Mouse (Mus musculus) Patski (cell line): ENCODE results near the gene Usp46. TPM values are rescaled to one million over a fixed set of nuclear protein-coding genes. Genes with fewer than 3 reads are reported as not detected.
A peak's percentile ranks its signal among the peaks of the same experiment; 100 is the strongest.

ENCODE experiments used
- ATAC-seq: fragments of 100-300 bp; one replicate; pipeline ENCODE4 v1.8.0; 2021
- CTCF ChIA-PET: fragments of 350-600 bp; sonication (Branson Sonifier 250); formaldehyde crosslinking; loops from one replicate; lab custom pipeline; 2022; ENCODE audit warnings: inconsistent platforms; lab: Charles Lee
- POLR2A ChIA-PET: fragments of 350-600 bp; sonication (Branson Sonifier 250); formaldehyde crosslinking; loops from one replicate; lab custom pipeline; 2022; ENCODE audit warnings: antibody characterized with exemption, inconsistent platforms; lab: Charles Lee
- DNase-seq: peaks from one replicate; pipeline ENCODE4 v3.0.0-alpha.2; 2011; ENCODE audit warnings: low read depth, low spot score
- H3K27me3 ChIP-seq: fragments of 371-371 bp; one replicate; pipeline ENCODE4 v1.5.1; 2021
- CTCF ChIP-seq: fragments of 100-300 bp; IDR thresholded peaks from one replicate; pipeline ENCODE4 v1.5.1; 2021
- in situ Hi-C: fragments of 300-500 bp; cut with MboI; formaldehyde crosslinking; loops from 3 replicates; pipeline ENCODE4 v1.11.1; 2018; ENCODE audit warnings: low pct_unique_long_range_greater_than_20kb, mixed read lengths
- polyA plus RNA-seq: library from polyadenylated mRNA; unstranded; gene quantifications from one replicate; pipeline ENCODE4 v1.2.3, GENCODE M21; 2021

Gene Usp46
- polyA plus RNA-seq = 21.0 TPM

DNA sequence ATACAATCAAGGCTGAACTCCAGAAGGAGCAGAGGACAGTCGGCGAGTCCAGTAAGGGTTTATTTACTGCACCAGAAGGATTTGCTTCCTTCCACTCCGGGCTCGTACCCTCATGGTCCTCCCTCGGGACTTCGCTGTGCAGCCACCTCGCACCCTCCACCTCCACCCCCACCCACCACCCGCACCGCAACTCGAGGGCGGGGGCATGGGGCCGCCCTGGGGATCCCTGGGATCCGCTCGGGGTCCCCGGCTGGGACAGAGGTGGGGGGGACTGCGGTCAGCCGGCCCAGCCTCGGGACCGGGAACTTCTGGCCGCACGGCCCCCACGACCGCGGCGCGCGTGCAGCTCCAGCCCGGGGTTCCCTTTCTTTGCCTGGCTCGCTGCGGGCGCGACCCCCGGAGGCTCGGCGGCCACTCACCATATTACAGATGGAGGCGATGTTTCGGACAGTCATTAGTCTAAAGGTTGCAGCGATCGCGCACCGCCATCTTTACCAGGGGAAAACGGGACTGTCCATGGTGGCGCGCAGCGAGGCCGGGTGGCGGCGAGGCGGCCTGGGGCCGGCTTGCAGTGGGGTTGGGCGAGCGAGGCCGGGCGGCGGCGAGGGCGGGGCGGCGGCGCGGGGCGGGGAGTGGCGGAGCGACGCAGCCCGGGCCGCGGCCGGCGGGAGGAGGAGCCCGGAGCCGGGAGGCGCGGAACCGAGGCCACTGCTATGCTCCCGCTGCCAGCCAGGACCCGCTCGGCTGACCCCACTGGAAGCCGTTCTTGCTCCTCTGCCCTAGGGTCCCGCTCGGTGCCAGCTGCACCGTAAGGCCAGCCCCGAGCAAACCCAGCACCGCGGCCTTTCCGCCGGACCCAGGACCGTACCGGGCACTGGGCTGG, at the start of gene Usp46:
Gene Usp46 (minus strand): TSS at position 601 of the 883 bp plus-strand sequence.
- DNase-seq = no peak
- in situ Hi-C loops = no loop called here
- ChIA-PET POLR2A (interaction anchor here (0.7 to 3.1 kb wide), 7 partner anchors 16 to 972 kb away, joined by 3 to 12 read pairs (median 3); no protein-coding TSS in a partner anchor), CTCF (interaction anchor here (0.7 to 2.4 kb wide), 6 partner anchors 11 to 215 kb away, joined by 3 to 26 read pairs (median 7); no protein-coding TSS in a partner anchor)
- ATAC-seq = peak; percentile 91
- no peaks in the 10 kb centered on the region for H3K27me3 ChIP-seq
- no peak for TF ChIP-seq CTCF

DNA sequence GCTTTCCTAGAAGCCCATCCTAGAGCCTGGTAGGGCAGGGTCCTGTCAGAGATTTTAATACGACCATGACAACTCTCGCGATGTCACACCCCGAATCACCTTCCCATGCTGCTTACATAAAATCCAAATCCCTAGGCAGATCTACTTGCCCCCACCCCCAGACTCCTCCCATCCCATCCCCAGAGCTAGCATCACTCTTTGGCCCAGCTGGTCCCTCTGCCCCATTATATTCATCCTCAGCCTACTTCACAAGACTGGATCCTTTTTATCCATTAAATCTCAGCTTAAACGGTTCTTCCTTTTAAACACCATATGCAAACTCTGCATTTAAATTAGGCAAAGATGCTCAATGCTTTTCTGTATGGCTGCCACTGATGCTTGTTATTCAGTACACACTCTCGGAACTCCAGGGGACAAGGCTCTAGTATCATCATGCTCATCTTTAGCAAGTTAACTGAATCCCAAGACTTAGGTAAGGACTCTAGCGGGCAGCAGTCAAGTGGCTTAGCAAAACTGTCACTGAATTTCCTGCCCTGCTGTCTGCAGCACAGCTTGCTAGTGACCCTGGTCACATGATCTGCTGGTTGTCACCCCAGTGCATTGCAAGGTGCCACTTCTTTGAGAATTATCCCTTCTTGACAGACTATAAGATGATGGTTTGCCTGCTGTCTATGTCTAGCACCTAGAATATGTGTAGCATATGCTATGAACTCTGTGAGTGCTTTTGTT, 45.9 kb upstream of the Usp46 start:
- ChIA-PET CTCF (interaction anchor here (1.0 to 1.6 kb wide), 2 partner anchors 10 to 14 kb away, joined by 3 to 4 read pairs; no protein-coding TSS in a partner anchor), POLR2A (no interaction called here)
- no peaks in the 10 kb centered on the region for H3K27me3 ChIP-seq
- TF ChIP-seq CTCF = no peak
- in situ Hi-C loops = no loop called here
- ATAC-seq = no peak
- DNase-seq = no peak

DNA sequence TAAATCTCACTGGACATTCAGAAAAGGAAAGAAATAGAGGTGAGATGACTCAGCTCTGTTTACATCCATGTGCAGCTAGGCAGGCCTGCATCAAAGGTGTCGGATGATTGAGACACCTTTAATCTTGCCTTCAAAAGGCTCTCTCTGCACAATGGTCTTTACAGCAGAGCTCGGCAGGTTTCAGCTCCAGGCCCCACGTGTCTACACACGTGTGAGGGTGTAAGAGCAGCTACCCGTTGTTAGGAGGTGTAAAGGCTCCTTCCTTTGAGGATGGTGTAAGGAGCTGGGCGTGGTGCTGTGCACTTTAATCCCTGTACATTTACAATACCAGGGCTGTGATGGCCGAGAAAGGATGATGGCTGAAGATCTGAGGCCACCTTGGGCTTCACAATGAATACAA, 37.2 kb upstream of the Usp46 start:
- TF ChIP-seq CTCF = no peak
- in situ Hi-C loops = no loop called here
- ATAC-seq (no peak), DNase-seq (no peak)
- POLR2A ChIA-PET = interaction anchor here (0.6 kb wide), 1 partner anchor 72 kb away, joined by 3 read pairs; no protein-coding TSS in a partner anchor
- CTCF ChIA-PET = interaction anchor here (1.4 to 2.4 kb wide), 2 partner anchors 12 to 18 kb away, joined by 3 to 14 read pairs; no protein-coding TSS in a partner anchor
- H3K27me3 ChIP-seq = no peaks in the 10 kb centered on the region

DNA sequence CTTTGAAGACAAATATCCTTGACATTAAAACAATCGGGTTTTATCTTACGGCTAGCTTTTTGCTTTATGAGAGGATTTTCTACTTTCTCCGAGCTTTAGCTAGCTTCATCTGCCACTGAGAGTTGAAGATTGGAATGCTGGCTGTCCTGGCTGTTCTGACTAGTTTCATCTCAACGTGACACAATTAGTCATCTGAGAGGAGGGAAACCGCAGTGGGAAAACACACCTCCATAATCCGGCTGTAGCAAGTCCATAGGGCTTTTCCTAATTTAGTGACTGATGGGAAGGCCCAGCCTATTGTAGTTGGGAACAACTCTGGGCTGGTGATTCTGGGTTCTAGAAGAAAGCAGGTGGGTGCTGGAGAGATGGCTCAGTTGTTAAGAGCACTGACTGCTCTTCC, 33.5 kb upstream of the Usp46 start:
- TF ChIP-seq CTCF = no peak
- no peaks in the 10 kb centered on the region for H3K27me3 ChIP-seq
- ATAC-seq (no peak), DNase-seq (no peak)
- CTCF ChIA-PET = interaction anchor here (1.2 kb wide), 1 partner anchor 160 kb away, joined by 3 read pairs; no protein-coding TSS in a partner anchor
- in situ Hi-C loops = no loop called here
- POLR2A ChIA-PET = no interaction called here

DNA sequence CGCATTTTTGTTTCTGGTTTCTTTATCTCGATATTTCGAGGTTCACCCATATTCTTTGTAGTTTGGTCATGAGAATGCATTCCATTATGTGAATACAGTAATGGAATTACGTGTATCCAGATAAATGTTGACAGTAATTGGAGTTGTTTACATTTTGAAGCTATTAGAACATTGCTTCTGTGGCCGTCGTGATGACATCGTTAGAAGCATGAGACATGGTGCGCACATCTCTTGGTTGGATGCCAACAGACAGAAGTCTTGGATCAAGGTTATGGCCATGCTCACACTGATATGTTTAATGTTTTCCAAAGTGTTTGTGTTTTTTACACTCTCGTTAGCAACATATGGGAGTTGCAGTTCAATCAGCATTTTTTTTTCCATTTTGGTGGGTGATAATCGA, 30.8 kb upstream of the Usp46 start:
- no peak for TF ChIP-seq CTCF
- no peak for ATAC-seq

DNA sequence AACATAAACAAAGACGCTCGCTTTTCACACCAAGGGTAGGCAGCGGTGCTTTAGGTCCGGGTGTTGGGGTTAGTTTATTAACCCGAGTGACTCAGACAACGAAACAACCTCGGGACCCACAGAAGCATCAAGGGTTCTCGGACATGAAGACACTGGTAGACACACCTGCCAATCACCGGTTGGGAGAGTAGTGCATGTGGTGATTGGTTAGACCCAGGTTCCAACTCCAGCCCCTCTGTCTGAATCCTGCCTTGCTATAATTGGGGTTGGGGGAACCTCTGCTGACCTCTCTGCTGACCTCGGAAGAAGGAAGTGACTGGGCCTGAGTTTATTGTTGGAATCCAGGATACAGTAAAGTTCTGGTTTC, 29.6 kb upstream of the Usp46 start:
- peak; percentile 33 for DNase-seq
- no peak for ATAC-seq
- no peaks in the 10 kb centered on the region for H3K27me3 ChIP-seq
- ChIA-PET POLR2A (no interaction called here), CTCF (interaction anchor here (1.4 to 1.6 kb wide), 2 partner anchors 11 to 50 kb away, joined by 3 to 4 read pairs; no protein-coding TSS in a partner anchor)
- TF ChIP-seq CTCF = no peak
- in situ Hi-C loops = loop anchor here (25.0 kb wide), 2 partner anchors 164 to 411 kb away; no protein-coding TSS in a partner anchor

More for the DNA sequence above, 30.8 kb upstream of the Usp46 start:
- POLR2A ChIA-PET = no interaction called here
- CTCF ChIA-PET = interaction anchor here (1.7 kb wide), 1 partner anchor 16 kb away, joined by 4 read pairs; no protein-coding TSS in a partner anchor
- in situ Hi-C loops = loop anchor here (25.0 kb wide), 2 partner anchors 163 to 412 kb away; no protein-coding TSS in a partner anchor
- no peaks in the 10 kb centered on the region for H3K27me3 ChIP-seq
- DNase-seq = no peak

DNA sequence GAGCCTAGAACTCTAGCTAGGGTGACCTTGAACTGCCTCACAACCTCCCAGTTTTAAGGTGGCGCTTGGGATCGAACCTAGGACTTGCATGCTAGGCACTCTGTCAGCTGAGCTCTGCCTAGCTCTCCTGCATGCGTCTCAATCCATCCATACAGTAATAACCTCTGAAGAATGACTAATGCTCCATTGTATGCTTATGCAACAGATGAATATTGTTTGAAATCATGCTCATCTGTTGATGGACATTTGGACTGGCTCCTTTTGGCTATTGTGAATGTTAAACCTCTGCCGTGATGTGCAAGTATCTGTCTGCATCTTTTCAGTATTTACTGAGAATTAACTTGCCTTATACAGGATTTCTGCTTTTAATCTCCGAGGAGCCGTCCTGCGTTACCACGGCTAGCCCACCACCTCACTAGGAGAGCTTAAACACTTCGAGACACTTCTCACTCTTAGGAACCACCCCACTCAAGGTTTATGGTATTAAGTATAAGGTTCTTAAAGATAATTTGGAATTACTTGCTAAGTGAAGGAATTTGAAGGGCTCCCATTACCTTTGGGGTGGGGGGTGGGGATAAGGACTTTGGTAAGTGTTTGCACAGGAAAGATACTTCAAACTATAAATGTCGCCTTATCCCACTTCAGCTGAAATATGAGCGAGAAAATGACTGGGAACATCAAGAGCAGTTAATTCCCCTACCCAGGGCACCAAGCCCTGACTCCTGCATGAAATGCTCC, 29.1 kb upstream of the Usp46 start:
- no peak for TF ChIP-seq CTCF
- no peak for ATAC-seq
- DNase-seq = no peak
- ChIA-PET CTCF (interaction anchor here (1.4 to 1.6 kb wide), 2 partner anchors 11 to 51 kb away, joined by 3 to 4 read pairs; no protein-coding TSS in a partner anchor), POLR2A (no interaction called here)
- H3K27me3 ChIP-seq = no peaks in the 10 kb centered on the region
- in situ Hi-C loops = loop anchor here (25.0 kb wide), 2 partner anchors 165 to 410 kb away; no protein-coding TSS in a partner anchor

DNA sequence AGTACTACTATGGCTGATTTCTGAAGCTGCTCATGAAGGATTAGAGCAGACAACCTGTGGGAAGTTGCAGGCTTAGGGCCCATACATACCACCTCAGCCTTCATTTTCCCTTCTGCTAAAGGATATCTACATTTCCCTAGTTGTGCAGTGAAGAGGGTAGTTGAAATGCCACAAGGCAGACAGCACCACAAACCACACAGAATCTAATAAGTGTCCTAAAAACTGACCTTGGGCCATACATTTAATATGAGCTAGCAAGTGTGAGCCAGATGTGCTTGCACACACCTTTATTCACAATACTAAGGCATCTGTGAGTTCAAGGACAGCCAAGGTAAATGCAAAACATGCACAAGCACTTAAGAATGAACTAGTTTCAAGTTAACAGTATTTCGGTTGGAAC, 27.8 kb upstream of the Usp46 start:
- no peak for TF ChIP-seq CTCF
- ChIA-PET POLR2A (no interaction called here), CTCF (no interaction called here)
- no peak for DNase-seq
- in situ Hi-C loops = loop anchor here (25.0 kb wide), 2 partner anchors 166 to 409 kb away; no protein-coding TSS in a partner anchor
- no peaks in the 10 kb centered on the region for H3K27me3 ChIP-seq
- no peak for ATAC-seq

DNA sequence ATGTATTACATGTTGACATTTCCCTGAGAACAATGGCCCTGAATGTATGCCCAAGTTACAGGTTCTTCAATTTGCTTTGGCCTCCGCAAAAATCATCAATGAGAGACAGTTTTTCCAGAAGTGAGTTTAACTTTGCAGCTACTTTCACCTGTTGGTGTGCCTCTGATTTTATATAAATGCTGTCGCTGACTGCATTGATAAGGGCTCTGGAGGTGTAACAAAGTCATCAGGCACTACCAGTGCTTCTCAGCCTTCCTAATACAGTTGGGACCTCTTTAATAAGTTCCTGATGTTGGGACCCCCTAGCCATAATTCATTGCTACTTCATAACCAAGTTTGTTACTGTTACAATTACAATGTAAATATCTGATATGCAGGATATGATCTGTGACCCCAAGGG, 27.4 kb upstream of the Usp46 start:
- CTCF ChIA-PET = interaction anchor here (1.8 kb wide), 1 partner anchor 102 kb away, joined by 5 read pairs; no protein-coding TSS in a partner anchor

More for the DNA sequence above, 27.4 kb upstream of the Usp46 start:
- in situ Hi-C loops = loop anchor here (25.0 kb wide), 2 partner anchors 167 to 408 kb away; no protein-coding TSS in a partner anchor
- DNase-seq (no peak), ATAC-seq (no peak)
- TF ChIP-seq CTCF = no peak
- POLR2A ChIA-PET = interaction anchor here (1.2 to 2.1 kb wide), 3 partner anchors 47 to 174 kb away, joined by 3 to 5 read pairs (median 3); no protein-coding TSS in a partner anchor
- no peaks in the 10 kb centered on the region for H3K27me3 ChIP-seq
